Mouse (Mus musculus) adrenal gland, adult 10 weeks (tissue): ENCODE data around the gene Abracl. TPM values are rescaled to one million over a fixed set of nuclear protein-coding genes. Genes with fewer than 3 reads are reported as not detected.

ENCODE experiments used
- polyA plus RNA-seq: library from polyadenylated mRNA; stranded (reverse); fragments of 350-450 nt; fragmentation: Illumina TruSeq; extraction: RNeasy Lipid Tissue Mini Kit (QIAGEN cat#74804); gene quantifications from one replicate; pipeline ENCODE4 v1.2.3, GENCODE M21; 2014; ENCODE audit warnings: low read depth, low replicate concordance

Abracl gene
- polyA plus RNA-seq: 85.5 TPM

DNA sequence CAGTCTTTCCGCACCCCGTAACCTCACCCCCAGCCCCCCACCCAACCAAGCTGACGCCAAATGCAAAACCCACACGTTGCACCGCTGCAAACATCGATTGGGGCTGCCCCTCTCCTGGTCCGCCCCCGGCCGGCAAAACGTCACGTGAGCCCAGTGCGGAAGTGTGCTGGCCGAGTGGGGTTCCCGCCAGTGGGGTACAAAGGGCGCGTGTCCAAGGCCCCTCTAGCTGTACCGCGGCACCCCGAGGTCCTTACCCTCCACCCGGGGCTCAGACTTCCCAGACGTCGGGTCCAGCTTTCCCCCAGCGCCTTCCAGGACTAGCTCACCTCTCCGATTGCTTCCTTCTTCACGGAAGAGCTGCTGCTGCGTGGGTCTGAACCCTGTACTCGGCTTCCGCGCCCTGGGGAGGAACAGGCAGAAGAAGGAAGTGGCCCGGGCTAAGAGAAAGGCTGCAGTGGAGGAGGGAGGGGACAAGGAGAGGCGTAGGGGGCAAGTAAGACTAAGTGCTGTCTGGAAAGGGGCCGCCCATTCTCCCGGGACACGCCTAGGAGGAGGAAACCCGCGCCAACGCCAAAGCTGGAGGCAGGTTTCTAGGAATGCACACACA, at the start of gene Abracl:
Gene Abracl (minus strand): TSS at position 548 of the 607 bp plus-strand sequence.

DNA sequence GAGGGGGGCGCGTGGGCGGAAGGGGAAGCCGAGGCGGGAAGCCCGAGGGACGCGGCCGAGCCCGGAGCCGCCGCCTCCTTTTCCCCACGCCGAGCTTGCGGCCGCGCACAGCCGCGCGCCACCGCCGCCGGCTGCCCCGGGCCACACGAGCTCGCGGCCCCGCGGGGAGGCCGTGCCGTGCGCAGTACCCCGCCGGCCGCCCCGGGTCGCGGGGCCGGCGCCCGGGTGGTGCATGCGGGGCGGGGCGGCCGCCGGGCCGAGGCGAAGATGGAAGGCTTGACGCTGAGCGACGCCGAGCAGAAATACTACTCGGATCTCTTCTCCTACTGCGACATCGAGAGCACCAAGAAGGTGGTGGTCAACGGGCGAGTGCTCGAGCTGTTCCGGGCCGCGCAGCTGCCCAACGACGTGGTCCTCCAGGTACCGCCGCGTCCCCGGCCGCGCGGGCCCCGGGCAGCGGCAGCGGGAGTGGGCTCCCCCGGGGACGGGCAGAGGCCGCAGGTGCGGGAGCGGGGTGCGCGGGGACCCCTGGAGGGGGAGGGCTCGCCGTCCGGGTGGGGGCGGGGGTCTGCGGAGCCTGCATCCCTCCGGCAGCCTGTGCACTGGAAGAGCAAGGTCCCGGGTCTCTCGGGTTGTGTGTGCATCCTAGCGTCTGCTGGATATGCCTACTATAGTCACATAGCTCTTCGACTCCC, 32.8 kb upstream of the Abracl start, which contains the start of gene Reps1:
Gene Reps1 (plus strand): TSS at position 166 of the 695 bp plus-strand sequence.

Other genes with a start within 250 kb of the Abracl start
- 5.9 TPM for gene Txlnb, start 227.1 kb downstream of the Abracl start, polyA plus RNA-seq
- gene Heca, start 75.2 kb downstream of the Abracl start, polyA plus RNA-seq: 108 TPM
- gene Reps1, start 32.6 kb upstream of the Abracl start, polyA plus RNA-seq: 27.7 TPM
- not detected for gene Ect2l, start 187.6 kb upstream of the Abracl start, polyA plus RNA-seq
- 8.5 TPM for gene Ccdc28a, start 211.7 kb upstream of the Abracl start, polyA plus RNA-seq